Mouse (Mus musculus) limb, embryonic 10.5 days (tissue): ENCODE measurements around the gene Phb2. TPM values are rescaled to one million over a fixed set of nuclear protein-coding genes. Genes with fewer than 3 reads are reported as not detected.
A peak's percentile ranks its signal among the peaks of the same experiment; 100 is the strongest.
"Not testable (repeated sequence)": the region's sequence is repeated elsewhere in the genome, so short reads cannot be mapped to it uniquely, and the experiment has no call there.

Source experiments
- DNase-seq: peaks from one replicate; pipeline ENCODE4 v3.0.0-alpha.2; 2017; ENCODE audit warnings: low spot score
- H3K27ac ChIP-seq: fragments of 300-500 bp; sonication (generic); 2 replicates; pipeline ENCODE4 v1.5.1; 2016; ENCODE audit warnings: mild to moderate bottlenecking
- H3K27me3 ChIP-seq: fragments of 300-500 bp; sonication (generic); 2 replicates; pipeline ENCODE4 v1.6.1; 2016; ENCODE audit warnings: low read depth, mild to moderate bottlenecking; ENCODE audit not compliant: poor library complexity, severe bottlenecking
- H3K36me3 ChIP-seq: fragments of 300-500 bp; sonication (generic); 2 replicates; pipeline ENCODE4 v1.6.1; 2016; ENCODE audit warnings: mild to moderate bottlenecking, moderate library complexity
- H3K4me1 ChIP-seq: fragments of 300-500 bp; sonication (generic); 2 replicates; pipeline ENCODE4 v1.6.1; 2016
- H3K4me3 ChIP-seq: fragments of 300-500 bp; sonication (generic); 2 replicates; pipeline ENCODE4 v1.5.1; 2016; ENCODE audit warnings: mild to moderate bottlenecking, moderate library complexity
- H3K9me3 ChIP-seq: fragments of 300-500 bp; sonication (generic); replicated peaks from 2 replicates; pipeline ENCODE4 v1.6.1; 2016; ENCODE audit warnings: mild to moderate bottlenecking
- WGBS: fragments of 180-500 bp; shearing (Covaris S2); methylation state at CpG from one replicate; pipeline ENCODE4 v1.1.7; 2016; 5-methylcytosine and 5-hydroxymethylcytosine counted together
- polyA plus RNA-seq: library from polyadenylated mRNA; unstranded; fragments of >200 nt; fragmentation: Nextera tagmentation; extraction: Ambion mirVana; gene quantifications from 2 replicates; pipeline ENCODE4 v1.2.1, GENCODE M21; 2016

Phb2 gene
- polyA plus RNA-seq, 1 experiment from 2014 or later, result 501 TPM

- Histone ChIP-seq H3K36me3 (peaks cover 3% of the 10 kb centered on the region; the same call in 1 of the 2 replicates), H3K9me3 (no peaks in the 10 kb centered on the region), H3K27me3 (no peaks in the 10 kb centered on the region), H3K4me3 (no peak overlapping the region), H3K27ac (no peak overlapping the region), H3K4me1 (no peaks in the 10 kb centered on the region)
- WGBS, result 90% methylated on average over 3 of the region's 3 CpGs
- DNase-seq, result no peak
Observed at GRCm38 (mm10) chr6:124679486-124679885, 32.6 kb upstream of the Phb2 start.

GRCm38 (mm10) chr6:124682291-124682690, 29.8 kb upstream of the Phb2 start:
- 91% methylated on average over 6 of the region's 6 CpGs for WGBS
- not testable (repeated sequence) for H3K9me3 ChIP-seq, H3K27ac ChIP-seq, H3K36me3 ChIP-seq, H3K27me3 ChIP-seq, H3K4me1 ChIP-seq, H3K4me3 ChIP-seq, DNase-seq

- no peaks in the 10 kb centered on the region for H3K4me1 ChIP-seq
- H3K4me3 ChIP-seq, result no peak overlapping the region
- H3K27ac ChIP-seq, result no peak overlapping the region
- H3K9me3 ChIP-seq, result no peaks in the 10 kb centered on the region
- H3K27me3 ChIP-seq, result no peaks in the 10 kb centered on the region
- no peak for DNase-seq
- no peaks in the 10 kb centered on the region for H3K36me3 ChIP-seq
- 75% methylated on average over 14 of the region's 14 CpGs for WGBS
Observed at GRCm38 (mm10) chr6:124683591-124684417, 28.3 kb upstream of the Phb2 start.

- Histone ChIP-seq H3K27ac (no peak overlapping the region), H3K36me3 (no peaks in the 10 kb centered on the region), H3K9me3 (no peaks in the 10 kb centered on the region), H3K4me3 (no peak overlapping the region), H3K27me3 (no peaks in the 10 kb centered on the region), H3K4me1 (no peaks in the 10 kb centered on the region)
- no peak for DNase-seq
- WGBS, result 92% methylated on average over 12 of the region's 12 CpGs
Observed at GRCm38 (mm10) chr6:124685606-124686386, 26.3 kb upstream of the Phb2 start.

- not testable (repeated sequence) for H3K9me3 ChIP-seq, H3K27me3 ChIP-seq, H3K4me1 ChIP-seq, H3K4me3 ChIP-seq, H3K27ac ChIP-seq, H3K36me3 ChIP-seq, DNase-seq
- 77% methylated on average over 1 of the region's 1 CpGs for WGBS
Observed at GRCm38 (mm10) chr6:124686644-124687043, 25.5 kb upstream of the Phb2 start.

GRCm38 (mm10) chr6:124688151-124688758, 23.9 kb upstream of the Phb2 start:
- DNase-seq, result no peak

GRCm38 (mm10) chr6:124689011-124689410, 23.1 kb upstream of the Phb2 start:
- no peak for DNase-seq
- H3K4me1 ChIP-seq, result peaks cover 10% of the 10 kb centered on the region
- 91% methylated on average over 3 of the region's 3 CpGs for WGBS
- no peaks in the 10 kb centered on the region for H3K9me3 ChIP-seq
- no peaks in the 10 kb centered on the region for H3K27me3 ChIP-seq
- no peak overlapping the region for H3K27ac ChIP-seq
- no peak overlapping the region for H3K4me3 ChIP-seq
- no peaks in the 10 kb centered on the region for H3K36me3 ChIP-seq

More at GRCm38 (mm10) chr6:124688151-124688758, 23.9 kb upstream of the Phb2 start:
- WGBS, result 82% methylated on average over 8 of the region's 8 CpGs
- Histone ChIP-seq H3K4me3 (no peak overlapping the region), H3K27me3 (no peaks in the 10 kb centered on the region), H3K36me3 (no peaks in the 10 kb centered on the region), H3K4me1 (0 out of 2 replicates have a peak, but pooled peaks cover 2% of the 10 kb centered on the region), H3K9me3 (no peaks in the 10 kb centered on the region), H3K27ac (no peak overlapping the region)

- H3K4me1 ChIP-seq, result peaks cover 15% of the 10 kb centered on the region
- no peak overlapping the region for H3K27ac ChIP-seq
- no peaks in the 10 kb centered on the region for H3K9me3 ChIP-seq
- no peak overlapping the region for H3K4me3 ChIP-seq
- 95% methylated on average over 3 of the region's 3 CpGs for WGBS
- DNase-seq, result no peak
- H3K36me3 ChIP-seq, result 0 out of 2 replicates have a peak, but pooled peaks cover 3% of the 10 kb centered on the region
- H3K27me3 ChIP-seq, result no peaks in the 10 kb centered on the region
Observed at GRCm38 (mm10) chr6:124690517-124690916, 21.6 kb upstream of the Phb2 start.

- Histone ChIP-seq H3K27me3 (no peaks in the 10 kb centered on the region), H3K27ac (no peak overlapping the region), H3K9me3 (no peaks in the 10 kb centered on the region), H3K4me3 (no peak overlapping the region), H3K4me1 (peaks cover 15% of the 10 kb centered on the region), H3K36me3 (peaks cover 11% of the 10 kb centered on the region; the same call in 1 of the 2 replicates)
- 83% methylated on average over 15 of the region's 15 CpGs for WGBS
- no peak for DNase-seq
Observed at GRCm38 (mm10) chr6:124693243-124693981, 18.7 kb upstream of the Phb2 start.

GRCm38 (mm10) chr6:124694166-124694955, 17.8 kb upstream of the Phb2 start:
- no peak for DNase-seq
- Histone ChIP-seq H3K4me3 (no peak overlapping the region), H3K4me1 (peaks cover 15% of the 10 kb centered on the region), H3K9me3 (no peaks in the 10 kb centered on the region), H3K27ac (peak overlapping the region; percentile 2; the same call in 1 of the 2 replicates), H3K36me3 (peaks cover 18% of the 10 kb centered on the region), H3K27me3 (no peaks in the 10 kb centered on the region)
- 87% methylated on average over 15 of the region's 15 CpGs for WGBS

- no peak overlapping the region for H3K4me3 ChIP-seq
- no peak for DNase-seq
- H3K4me1 ChIP-seq, result peaks cover 15% of the 10 kb centered on the region
- no peaks in the 10 kb centered on the region for H3K9me3 ChIP-seq
- peaks cover 40% of the 10 kb centered on the region for H3K36me3 ChIP-seq
- no peak overlapping the region for H3K27ac ChIP-seq
- WGBS, result 93% methylated on average over 7 of the region's 7 CpGs
- no peaks in the 10 kb centered on the region for H3K27me3 ChIP-seq
Observed at GRCm38 (mm10) chr6:124696441-124697150, 15.5 kb upstream of the Phb2 start.
